Mouse (Mus musculus): ENCODE results near the gene Pon3.

Gene Pon3

GRCm38 (mm10) chr6:5179189-5179588 lies 76.9 kb downstream of the Pon3 start:
- DNase-seq (ENCODE audit: low spot score) = no peak

GRCm38 (mm10) chr6:5177967-5178891 lies 77.9 kb downstream of the Pon3 start:
- no peak for DNase-seq (ENCODE audit: low spot score)

GRCm38 (mm10) chr6:5174179-5174812 lies 81.8 kb downstream of the Pon3 start:
- no peak for DNase-seq (ENCODE audit: low spot score)

- no peak for DNase-seq (ENCODE audit: low spot score)
Observed at GRCm38 (mm10) chr6:5172571-5172970, 83.5 kb downstream of the Pon3 start.

GRCm38 (mm10) chr6:5171418-5171817 lies 84.7 kb downstream of the Pon3 start:
- no peak for DNase-seq (ENCODE audit: low spot score)

Data from T-cell, adult 2 months (primary cell).